Mouse (Mus musculus) embryonic fibroblast, embryonic 13.5 days (primary cell): ENCODE data around the gene 1700066M21Rik. TPM values are rescaled to one million over a fixed set of nuclear protein-coding genes. Genes with fewer than 3 reads are reported as not detected.

Experiments used
- H3K27ac ChIP-seq: 2 replicates; pipeline ENCODE4 v1.5.1; 2012; ENCODE audit warnings: low read length, control low read depth, inconsistent platforms; ENCODE audit not compliant: insufficient read depth
- H3K4me1 ChIP-seq: 2 replicates; pipeline ENCODE4 v1.6.1; 2011; ENCODE audit warnings: low read length; ENCODE audit not compliant: control insufficient read depth, insufficient read depth
- H3K4me3 ChIP-seq: 2 replicates; pipeline ENCODE4 v1.5.1; 2011; ENCODE audit warnings: mild to moderate bottlenecking, control low read depth, low read length; ENCODE audit not compliant: insufficient read depth
- CTCF ChIP-seq: IDR thresholded peaks from 2 replicates; pipeline ENCODE4 v1.5.1; 2011; ENCODE audit warnings: mild to moderate bottlenecking, control low read depth, low read length, moderate library complexity, borderline replicate concordance; ENCODE audit not compliant: insufficient read depth
- POLR2A ChIP-seq: IDR thresholded peaks from 2 replicates; pipeline ENCODE4 v1.6.1; 2011; ENCODE audit warnings: low read depth, mild to moderate bottlenecking, control low read depth, low read length, moderate library complexity
- polyA plus RNA-seq: library from polyadenylated mRNA; stranded (reverse); fragments of >200 nt; gene quantifications from 2 replicates; pipeline ENCODE4 v1.2.4, GENCODE M21; 2011; ENCODE audit warnings: low read depth; ENCODE audit not compliant: missing spikeins, insufficient read length

The 1700066M21Rik gene
- polyA plus RNA-seq, 1 experiment = 10.7 TPM

DNA sequence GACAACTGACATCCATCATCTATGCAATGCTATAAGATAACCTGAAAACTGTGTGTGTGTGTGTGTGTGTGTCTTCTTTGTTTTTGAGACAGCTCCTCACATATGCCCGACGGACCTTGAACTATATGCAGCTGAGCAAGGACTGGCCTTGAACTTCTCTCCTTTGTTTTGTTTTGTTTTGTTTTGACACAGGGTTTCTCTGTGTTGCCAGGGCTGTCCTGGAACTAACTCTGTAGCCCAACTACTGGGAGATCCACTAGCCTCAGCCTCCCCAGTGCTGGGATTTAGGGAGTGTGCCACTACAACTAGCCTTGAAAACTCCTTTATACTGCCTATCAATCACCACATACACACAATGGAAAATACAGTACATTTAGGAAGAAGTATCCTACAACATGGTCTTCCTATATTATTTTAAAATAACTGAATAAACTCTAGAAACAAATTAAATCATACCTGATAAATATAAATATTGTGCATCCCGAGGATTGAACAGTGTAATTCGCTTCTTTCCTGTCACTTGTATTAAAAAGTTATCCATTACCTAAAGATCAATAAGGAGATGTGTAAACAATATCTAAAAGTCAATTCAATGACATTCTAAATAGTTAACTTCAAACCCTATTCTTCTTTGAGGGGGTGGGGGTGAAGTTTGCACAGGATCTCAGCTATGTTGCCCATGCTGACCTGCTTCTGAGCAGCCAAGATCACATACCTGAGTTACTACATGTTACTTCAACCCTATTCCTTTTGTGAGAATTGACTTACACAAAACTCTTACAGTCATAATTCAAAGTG is 13.8 kb downstream of the 1700066M21Rik start:
- TF ChIP-seq POLR2A = no peak
- no peak for TF ChIP-seq CTCF
- Histone ChIP-seq H3K4me1 (peaks cover 2% of the 10 kb centered on the region; the same call in 1 of the 2 replicates), H3K4me3 (no peak overlapping the region), H3K27ac (no peak overlapping the region)

DNA sequence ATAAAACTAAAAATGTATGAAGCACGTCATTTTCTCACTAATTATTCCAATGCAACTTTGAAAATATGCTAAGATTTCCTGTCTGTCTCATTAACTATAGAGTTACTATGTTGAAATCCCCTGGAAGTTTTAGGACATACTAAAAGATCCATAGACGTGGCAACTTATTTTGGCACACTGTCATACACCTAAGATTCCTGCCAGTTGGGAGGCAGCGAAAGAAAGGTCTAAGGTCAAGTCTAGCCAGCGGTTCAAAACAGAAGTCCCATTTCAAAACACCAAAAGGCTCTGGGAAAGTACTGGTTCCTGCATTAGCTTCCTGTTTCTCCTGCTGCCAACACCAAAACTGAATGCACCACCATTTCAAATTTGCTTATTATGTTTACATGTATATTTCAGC is 15.0 kb downstream of the 1700066M21Rik start:
- H3K27ac ChIP-seq = no peak overlapping the region
- H3K4me1 ChIP-seq = peaks cover 2% of the 10 kb centered on the region; the same call in 1 of the 2 replicates
- TF ChIP-seq CTCF = no peak
- no peak for TF ChIP-seq POLR2A
- no peak overlapping the region for H3K4me3 ChIP-seq

DNA sequence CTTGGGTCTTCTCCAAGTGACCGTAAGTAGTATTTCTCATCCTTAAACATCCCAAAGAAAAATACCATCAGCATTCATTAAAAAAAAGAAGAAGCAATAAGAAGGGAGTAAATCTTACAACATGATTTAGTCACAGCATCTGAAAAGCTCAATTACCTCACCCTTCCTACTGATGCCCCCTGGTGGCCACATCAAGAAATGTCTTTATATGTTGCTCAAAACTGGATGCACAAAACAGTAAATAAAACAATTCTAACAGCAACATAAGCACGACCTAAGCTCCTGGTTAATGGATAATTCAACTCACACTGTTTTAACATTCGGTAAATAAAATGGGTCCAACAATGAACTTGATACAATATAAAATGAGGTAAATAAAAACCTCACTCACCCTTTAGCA is 16.6 kb downstream of the 1700066M21Rik start:
- Histone ChIP-seq H3K4me3 (no peak overlapping the region), H3K4me1 (no peaks in the 10 kb centered on the region), H3K27ac (no peak overlapping the region)
- TF ChIP-seq CTCF (no peak), POLR2A (no peak)

DNA sequence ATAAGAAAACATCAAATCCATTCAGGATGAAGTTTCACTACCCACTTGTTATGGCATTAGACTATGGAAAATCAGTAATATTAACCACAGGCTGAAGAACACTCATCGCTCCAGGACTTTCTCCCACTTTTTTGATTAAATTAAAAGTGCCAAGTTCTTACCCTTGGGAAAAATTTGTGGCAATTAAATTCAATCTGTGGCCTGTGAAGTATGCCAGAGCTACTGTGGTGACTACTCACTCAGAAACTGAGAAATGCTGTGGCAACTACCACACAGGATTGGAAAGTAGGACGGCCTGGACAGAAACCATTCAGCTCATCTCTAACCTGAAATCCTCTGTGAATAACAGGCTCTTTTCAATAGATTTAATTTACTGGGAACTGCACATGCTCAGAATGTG is 22.9 kb downstream of the 1700066M21Rik start:
- TF ChIP-seq CTCF (no peak), POLR2A (no peak)
- no peak overlapping the region for H3K27ac ChIP-seq
- no peak overlapping the region for H3K4me3 ChIP-seq
- no peaks in the 10 kb centered on the region for H3K4me1 ChIP-seq

DNA sequence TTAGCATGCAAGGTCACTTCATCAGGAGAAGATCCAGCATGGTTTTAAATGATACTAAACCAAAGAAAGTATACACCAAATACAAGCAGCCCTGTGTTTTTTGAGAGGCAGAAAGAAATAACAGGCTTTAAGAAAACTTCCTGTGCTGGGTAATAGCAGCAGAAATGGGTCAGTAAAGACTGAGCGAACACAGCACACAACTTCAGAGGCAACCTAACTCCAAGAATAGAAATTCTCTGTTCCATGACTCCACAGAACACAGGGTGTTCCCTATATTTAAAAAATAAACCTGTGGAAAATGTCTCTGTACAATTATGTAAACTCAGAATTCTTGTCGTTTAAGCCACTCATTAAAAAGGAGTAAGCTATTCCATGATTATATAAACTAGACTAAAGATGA is 23.5 kb downstream of the 1700066M21Rik start:
- no peak for TF ChIP-seq POLR2A
- TF ChIP-seq CTCF = no peak
- Histone ChIP-seq H3K4me3 (no peak overlapping the region), H3K4me1 (no peaks in the 10 kb centered on the region), H3K27ac (no peak overlapping the region)

DNA sequence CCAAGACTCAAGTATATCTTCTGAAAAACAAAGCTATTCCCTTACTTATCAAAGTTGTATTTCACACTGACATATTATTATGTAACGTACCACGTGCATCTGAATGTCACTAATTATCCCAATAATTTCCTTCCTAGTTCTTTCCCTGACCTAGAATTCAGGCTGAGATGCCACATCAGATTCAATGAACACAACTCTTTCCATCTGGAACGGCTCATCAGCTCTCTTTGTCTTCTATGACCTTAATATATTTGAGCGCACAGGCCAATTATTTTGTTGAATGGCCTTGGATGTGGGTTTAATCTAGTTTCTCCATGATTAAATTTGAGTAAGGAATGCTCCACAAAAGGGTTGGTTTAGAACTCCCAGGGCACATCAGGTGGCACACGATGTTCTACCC is 24.7 kb downstream of the 1700066M21Rik start:
- Histone ChIP-seq H3K4me3 (no peak overlapping the region), H3K27ac (no peak overlapping the region), H3K4me1 (no peaks in the 10 kb centered on the region)
- TF ChIP-seq CTCF (no peak), POLR2A (no peak)

DNA sequence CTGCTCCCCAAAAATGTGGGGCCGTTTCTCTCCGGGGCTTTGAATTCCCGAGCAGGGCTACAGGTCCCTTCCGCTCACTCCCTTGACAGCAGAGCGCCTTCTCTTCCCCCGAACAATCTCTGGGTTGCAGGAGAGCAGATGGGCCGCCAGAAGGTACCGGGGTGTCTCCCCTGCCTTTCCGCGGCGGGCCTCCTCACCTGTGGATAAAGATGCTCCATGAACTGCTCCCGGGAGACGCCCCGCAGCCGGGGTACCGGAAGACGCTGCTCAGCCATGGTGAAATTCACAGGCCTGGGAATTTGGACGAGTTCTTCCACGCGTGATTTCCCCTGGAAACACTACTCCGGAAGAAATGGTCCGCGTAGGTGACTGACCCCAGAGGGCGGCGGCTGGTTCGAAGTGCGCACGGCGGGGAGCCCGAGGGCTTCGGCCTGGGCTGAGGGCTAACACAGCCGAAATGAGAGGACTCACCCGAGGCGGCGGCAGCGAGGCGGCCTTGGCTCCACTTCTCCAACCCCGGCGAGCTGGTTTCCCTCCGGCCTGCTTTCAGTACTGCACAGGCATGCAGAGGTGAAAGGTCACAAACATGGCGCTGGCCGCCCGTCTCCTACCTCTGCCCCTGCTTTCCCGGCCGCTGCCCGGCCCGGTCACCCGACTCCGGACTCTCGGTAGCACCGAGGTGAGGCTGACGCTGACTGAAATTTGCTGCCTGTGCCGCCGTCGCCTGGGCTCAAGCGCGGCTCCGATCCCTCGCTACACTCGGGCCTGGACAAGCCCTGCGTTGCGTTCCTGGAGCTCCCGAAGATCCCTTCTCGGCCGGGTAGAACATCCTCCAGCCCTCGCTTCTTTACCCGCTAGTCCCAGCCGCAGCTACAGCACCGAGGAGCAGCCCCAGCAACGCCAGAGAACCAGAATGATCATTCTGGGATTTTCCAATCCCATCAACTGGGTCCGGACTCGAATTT is 29.0 kb downstream of the 1700066M21Rik start, which contains the start of the genes Maip1 and Tyw5:
Gene Maip1 (plus strand): TSS at position 142 of the 965 bp plus-strand sequence.
Gene Tyw5 (minus strand): TSS at position 915 of the 965 bp plus-strand sequence.
- peak within 1 kb of the TSS; percentile 91 for H3K4me3 ChIP-seq
- peak within 1 kb of the TSS; percentile 60 for H3K27ac ChIP-seq
- H3K4me1 ChIP-seq = peaks cover 7% of the 10 kb centered on the region
- TF ChIP-seq CTCF (no peak), POLR2A (peak; percentile 62)

DNA sequence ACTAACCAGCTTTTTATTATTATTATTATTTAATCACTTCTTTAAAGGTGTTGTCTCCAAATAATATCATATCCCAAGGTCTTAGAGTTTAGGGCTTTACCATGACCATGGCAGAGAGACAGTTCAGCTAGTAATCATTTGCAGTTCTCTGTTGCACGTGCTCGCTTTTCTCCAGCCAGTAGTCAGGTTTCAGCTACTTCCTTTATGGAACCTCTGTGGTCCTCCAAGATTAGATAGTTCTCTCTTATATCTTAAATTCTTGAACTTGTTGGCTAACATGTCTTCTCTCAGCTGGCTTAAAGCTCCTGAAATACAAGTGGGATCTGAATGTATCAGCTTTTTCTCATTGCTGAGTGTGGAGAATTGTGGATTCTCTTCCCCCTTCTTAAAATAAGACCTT is 31.6 kb downstream of the 1700066M21Rik start:
- Histone ChIP-seq H3K4me1 (peaks cover 7% of the 10 kb centered on the region), H3K27ac (no peak overlapping the region), H3K4me3 (no peak overlapping the region)
- TF ChIP-seq CTCF (no peak), POLR2A (no peak)

DNA sequence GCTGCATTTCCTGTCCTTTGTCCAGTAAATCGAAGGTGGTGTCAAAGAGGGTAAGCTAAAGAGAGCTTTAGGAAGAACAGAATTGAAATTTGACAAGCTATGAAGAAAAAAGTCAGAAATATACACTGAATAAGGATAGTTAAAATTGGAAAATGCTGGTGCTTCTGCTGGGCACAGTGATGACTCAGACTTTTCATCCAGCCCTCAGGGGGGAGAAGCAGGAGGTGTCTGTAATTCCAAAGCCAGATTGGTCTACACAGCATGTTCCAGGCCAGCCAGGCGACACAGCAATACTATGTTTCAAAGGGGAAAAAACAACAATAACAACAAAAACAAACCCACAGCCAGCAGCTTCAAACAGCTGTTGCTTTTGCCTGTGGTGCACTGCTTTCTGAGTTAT is 36.0 kb downstream of the 1700066M21Rik start:
- H3K4me1 ChIP-seq = 0 out of 2 replicates have a peak, but pooled peaks cover 2% of the 10 kb centered on the region
- H3K4me3 ChIP-seq = no peak overlapping the region
- TF ChIP-seq POLR2A (no peak), CTCF (no peak)
- no peak overlapping the region for H3K27ac ChIP-seq
